Mouse (Mus musculus) neural tube, embryonic 11.5 days (tissue): ENCODE measurements around the gene Gm21663. TPM values are rescaled to one million over a fixed set of nuclear protein-coding genes. Genes with fewer than 3 reads are reported as not detected.

Source experiments
- ATAC-seq: fragments of 200-750 bp; cut with Nextera tagmentation; 2 replicates; pipeline ENCODE4 v1.8.0; 2017; ENCODE audit warnings: moderate number of reproducible peaks, mild to moderate bottlenecking, moderate TSS enrichment, moderate library complexity; ENCODE audit not compliant: insufficient read depth, low FRiP score, low TSS enrichment
- DNase-seq: peaks from one replicate; pipeline ENCODE4 v3.0.0-alpha.2; 2015; ENCODE audit warnings: low spot score
- H3K27ac ChIP-seq: fragments of 300-500 bp; sonication (generic); 2 replicates; pipeline ENCODE4 v1.5.1; 2014; ENCODE audit warnings: low read depth, mild to moderate bottlenecking, low read length
- H3K27me3 ChIP-seq: fragments of 300-500 bp; sonication (generic); 2 replicates; pipeline ENCODE4 v1.6.1; 2014; ENCODE audit warnings: mild to moderate bottlenecking, low read length, mixed read lengths; ENCODE audit not compliant: control insufficient read depth, insufficient read depth
- H3K36me3 ChIP-seq: fragments of 300-500 bp; sonication (generic); 2 replicates; pipeline ENCODE4 v1.6.1; 2014; ENCODE audit warnings: mild to moderate bottlenecking, low read length, moderate library complexity, mixed read lengths; ENCODE audit not compliant: control insufficient read depth, insufficient read depth
- H3K4me1 ChIP-seq: fragments of 300-500 bp; sonication (generic); 2 replicates; pipeline ENCODE4 v1.6.1; 2014; ENCODE audit warnings: low read length, mixed read lengths; ENCODE audit not compliant: control insufficient read depth, insufficient read depth
- H3K4me2 ChIP-seq: fragments of 300-500 bp; sonication (generic); 2 replicates; pipeline ENCODE4 v1.6.1; 2014; ENCODE audit warnings: low read depth, mild to moderate bottlenecking, moderate library complexity
- H3K4me3 ChIP-seq: fragments of 300-500 bp; sonication (generic); 2 replicates; pipeline ENCODE4 v1.5.1; 2014; ENCODE audit warnings: low read depth, low read length
- H3K9ac ChIP-seq: fragments of 300-500 bp; sonication (generic); 2 replicates; pipeline ENCODE4 v1.6.1; 2014; ENCODE audit warnings: mild to moderate bottlenecking, low read length
- H3K9me3 ChIP-seq: fragments of 300-500 bp; sonication (generic); 2 replicates; pipeline ENCODE4 v1.6.1; 2016; ENCODE audit warnings: low read length; ENCODE audit not compliant: control insufficient read depth
- WGBS: fragments of 180-500 bp; shearing (Covaris S2); extraction: QIAGEN DNeasy Blood & Tissue Kit; methylation state at CpG from one replicate; pipeline ENCODE4 v1.1.7; 2014; 5-methylcytosine and 5-hydroxymethylcytosine counted together
- polyA plus RNA-seq: library from polyadenylated mRNA; unstranded; fragments of >200 nt; fragmentation: Nextera tagmentation; extraction: Ambion mirVana; gene quantifications from 2 replicates; pipeline ENCODE4 v1.2.1, GENCODE M21; 2014

Gm21663 gene
- polyA plus RNA-seq, 1 experiment from 2014 or later = not detected

DNA sequence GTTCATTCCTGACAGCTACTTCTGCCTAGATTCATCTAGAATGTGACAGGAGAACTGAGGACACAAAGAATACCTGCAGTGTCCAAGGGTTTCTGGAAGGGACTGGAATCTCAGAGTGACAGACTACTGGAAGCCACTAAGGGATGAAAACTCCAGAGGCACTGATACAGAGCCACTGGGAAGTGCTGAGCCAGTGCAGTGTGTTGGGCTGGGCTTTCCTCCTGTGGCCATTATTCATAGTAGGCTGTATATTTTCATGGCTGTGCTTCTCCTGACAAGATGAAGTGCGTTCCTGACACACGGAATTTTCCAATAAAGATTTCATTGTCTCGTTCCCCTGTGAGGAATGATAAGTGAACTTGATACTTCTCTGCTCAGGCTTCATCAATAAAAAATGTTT, 55.5 kb downstream of the Gm21663 start:
- no peaks in the 10 kb centered on the region for H3K4me1 ChIP-seq
- no peak overlapping the region for H3K9ac ChIP-seq
- ATAC-seq (no peak), DNase-seq (no peak)
- H3K4me2 ChIP-seq = no peak overlapping the region
- no peaks in the 10 kb centered on the region for H3K36me3 ChIP-seq
- H3K27me3 ChIP-seq = no peaks in the 10 kb centered on the region
- WGBS = 72% methylated on average over 3 of the region's 3 CpGs
- no peak overlapping the region for H3K4me3 ChIP-seq
- H3K9me3 ChIP-seq = no peaks in the 10 kb centered on the region; the same call in 1 of the 2 replicates
- H3K27ac ChIP-seq = no peak overlapping the region

Other genes with a start within 250 kb of the Gm21663 start
- gene Xrcc2, start 236.6 kb downstream of the Gm21663 start, polyA plus RNA-seq = 8.2 and 8.4 TPM in 2 replicates
- 9.4 and 11.5 TPM in 2 replicates for gene Actr3b, start 182.4 kb downstream of the Gm21663 start, polyA plus RNA-seq
- not detected in 2 replicates for gene Gm21671, start 12.0 kb upstream of the Gm21663 start, polyA plus RNA-seq
- gene Gm21680, start 30.3 kb upstream of the Gm21663 start, polyA plus RNA-seq = 0.08 TPM in 1 of 2 replicates, not detected in the other
- gene Gm21698, start 46.3 kb upstream of the Gm21663 start, polyA plus RNA-seq = not detected in 2 replicates
- gene Gm1979, start 62.4 kb upstream of the Gm21663 start, polyA plus RNA-seq = not detected in 2 replicates
- gene Gm5862, start 80.5 kb upstream of the Gm21663 start, polyA plus RNA-seq = not detected in 2 replicates
- not detected in 2 replicates for gene Speer4a, start 97.2 kb upstream of the Gm21663 start, polyA plus RNA-seq
- gene Gm7347, start 116.2 kb upstream of the Gm21663 start, polyA plus RNA-seq = not detected in 2 replicates
- not detected in 2 replicates for gene Gm10471, start 146.9 kb upstream of the Gm21663 start, polyA plus RNA-seq
- gene 5031410I06Rik, start 163.0 kb upstream of the Gm21663 start, polyA plus RNA-seq = not detected in 2 replicates
- gene Gm10220, start 179.0 kb upstream of the Gm21663 start, polyA plus RNA-seq = not detected in 2 replicates